Mouse (Mus musculus) embryo, embryonic 11.5 days (tissue): ENCODE results near the gene Myo19.

Experiments used
- DNase-seq: peaks from one replicate; pipeline ENCODE4 v3.0.0-alpha.2; 2012; ENCODE audit warnings: low read depth, low spot score

Gene Myo19

DNA sequence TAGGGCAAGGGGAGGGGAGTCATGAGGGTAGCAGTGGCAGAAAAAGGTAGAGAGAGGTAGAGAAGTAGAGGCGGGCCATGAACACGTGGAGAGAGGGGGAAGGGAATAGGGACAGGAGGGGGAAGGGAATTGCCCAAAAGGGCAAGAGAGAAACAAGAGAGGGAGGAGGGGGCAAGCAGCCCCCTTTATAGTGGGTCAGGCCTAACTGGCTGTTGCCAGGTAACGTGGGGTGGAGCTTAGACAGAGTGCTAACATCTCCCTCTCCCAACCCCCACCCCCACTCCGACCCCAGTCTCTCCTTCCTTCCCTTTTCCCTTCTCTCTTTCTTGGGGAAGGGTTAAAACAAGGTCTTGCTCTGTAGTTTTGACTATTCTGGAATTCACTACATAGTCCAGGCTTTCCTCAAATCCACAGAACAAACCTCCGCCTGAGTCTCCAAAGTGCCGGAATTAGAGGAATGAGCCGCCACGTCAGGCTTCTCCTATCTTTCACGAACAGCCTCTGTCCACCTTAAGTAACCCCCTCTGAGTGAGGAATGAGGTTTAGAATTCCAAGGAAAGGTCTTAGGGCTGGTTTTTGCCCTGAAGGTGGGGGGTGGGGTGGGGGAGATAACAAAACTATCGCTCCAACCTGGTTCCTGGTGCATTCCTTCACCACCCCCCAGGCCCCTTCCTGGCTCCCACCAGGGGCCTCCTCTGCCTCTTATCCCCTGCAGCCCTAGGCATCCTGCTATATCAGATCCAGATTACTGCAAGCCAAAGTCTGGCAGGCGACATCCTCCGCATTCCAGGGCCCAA is 64.9 kb downstream of the Myo19 start:
- DNase-seq: no peak

- DNase-seq: no peak
These were observed 65.9 kb downstream of the Myo19 start for GRCm38 (mm10) chr11:84945841-84946240.

- no peak for DNase-seq
These were observed 67.3 kb downstream of the Myo19 start for GRCm38 (mm10) chr11:84947206-84947605.

DNA sequence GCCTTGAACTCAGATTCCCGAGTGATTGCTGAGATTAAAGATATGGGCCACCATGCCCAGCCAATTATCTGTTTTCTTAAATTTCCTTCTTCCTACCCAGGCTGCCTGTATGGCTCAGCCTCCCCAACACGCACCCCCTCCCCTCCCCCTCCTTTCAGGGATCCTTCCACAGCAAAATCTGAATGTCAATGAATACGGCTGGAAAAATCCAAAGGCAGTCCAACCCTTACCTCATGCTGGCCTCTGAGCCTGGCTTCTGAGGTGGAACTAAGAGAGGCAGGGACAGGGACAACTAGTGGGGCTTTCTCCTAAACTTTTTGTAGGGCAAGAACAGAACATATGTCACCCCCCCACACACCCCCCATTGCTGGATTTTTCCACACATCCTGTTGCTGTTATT is 68.2 kb downstream of the Myo19 start:
- DNase-seq: no peak

DNA sequence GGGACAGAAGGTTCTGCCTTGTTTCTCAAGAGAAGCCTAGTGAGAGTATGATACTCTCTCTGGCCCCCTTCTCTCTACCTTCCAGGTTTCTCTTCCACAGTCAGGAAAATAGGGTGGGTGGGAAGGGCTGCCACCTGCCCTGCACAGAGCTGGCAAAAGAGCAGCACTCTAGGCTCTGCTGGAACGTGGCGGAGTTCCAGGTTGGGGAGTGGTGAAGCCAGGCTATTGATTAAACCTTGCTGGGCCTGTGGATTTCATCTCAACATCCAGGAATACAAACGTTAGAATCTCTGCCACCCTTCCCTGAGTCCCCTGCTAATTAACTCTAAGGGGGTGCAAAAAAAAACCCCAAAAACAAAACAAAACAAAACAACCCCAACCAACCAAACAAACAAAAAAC is 68.6 kb downstream of the Myo19 start:
- no peak for DNase-seq

DNA sequence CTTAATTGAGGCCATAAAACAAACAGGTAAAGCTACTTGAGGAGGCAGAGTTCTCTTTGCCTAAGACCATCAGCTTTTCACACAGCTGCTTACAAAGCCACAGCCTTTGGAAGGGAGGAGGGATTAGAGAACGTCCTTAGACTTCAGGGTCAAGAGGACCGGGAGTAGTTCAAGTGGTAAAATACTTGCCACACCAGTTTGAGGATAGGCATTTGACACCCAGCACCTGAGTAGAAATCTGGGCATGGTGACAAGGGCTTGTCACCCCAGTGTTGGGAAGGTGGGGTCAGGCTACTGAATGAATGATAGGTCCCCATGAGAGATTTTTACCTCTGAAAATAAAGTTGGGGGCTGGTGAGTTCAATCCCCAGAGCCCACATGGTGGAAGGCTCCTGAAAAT is 72.7 kb downstream of the Myo19 start:
- DNase-seq: no peak

GRCm38 (mm10) chr11:84956400-84956799 is 76.5 kb downstream of the Myo19 start:
- no peak for DNase-seq

GRCm38 (mm10) chr11:84957171-84957570 is 77.2 kb downstream of the Myo19 start:
- DNase-seq: no peak

GRCm38 (mm10) chr11:84957591-84958270 is 77.8 kb downstream of the Myo19 start, which contains the start of gene Car4:
Gene Car4, plus strand, starts transcription at chr11:84957786.
- no peak for DNase-seq

DNA sequence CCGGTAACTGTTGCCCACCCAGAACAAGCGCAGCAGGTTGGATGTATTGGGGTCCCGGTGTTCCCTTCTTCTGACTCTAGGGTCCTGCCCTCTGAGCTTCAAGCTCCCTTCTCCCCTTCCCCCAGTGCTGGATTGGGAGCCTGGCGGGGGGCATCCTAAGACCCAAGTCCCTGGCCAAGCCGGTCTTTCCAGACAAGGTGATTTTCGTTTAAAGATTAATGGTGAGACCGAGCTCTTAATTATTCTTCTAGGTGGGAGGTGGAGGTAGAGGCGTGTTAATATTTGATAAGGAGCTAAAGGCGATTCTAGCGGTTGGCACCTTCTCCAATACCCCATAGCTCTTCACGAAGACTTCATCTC is 78.3 kb downstream of the Myo19 start:
- DNase-seq: no peak

DNA sequence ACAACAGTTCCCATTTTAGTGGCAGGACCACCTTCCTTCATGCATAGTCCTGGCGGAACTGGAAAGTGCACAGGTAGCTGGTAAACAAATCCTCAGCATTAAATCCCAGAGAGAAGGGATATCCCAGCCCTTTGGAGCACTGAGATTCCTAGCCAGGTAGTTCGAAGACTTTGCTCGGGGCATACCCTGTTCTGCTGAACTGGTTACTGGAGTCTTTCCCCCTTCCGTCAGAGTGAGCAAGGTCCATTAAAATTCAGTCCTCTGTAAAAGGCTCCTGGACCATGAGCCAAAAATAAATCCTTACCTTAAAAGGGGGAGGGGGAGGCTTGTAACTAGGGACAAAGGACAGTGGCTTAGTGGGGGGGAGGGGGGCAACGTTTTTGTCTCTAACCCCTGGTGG is 79.2 kb downstream of the Myo19 start:
- no peak for DNase-seq

- DNase-seq: no peak
These were observed 79.8 kb downstream of the Myo19 start for GRCm38 (mm10) chr11:84959701-84960181.

DNA sequence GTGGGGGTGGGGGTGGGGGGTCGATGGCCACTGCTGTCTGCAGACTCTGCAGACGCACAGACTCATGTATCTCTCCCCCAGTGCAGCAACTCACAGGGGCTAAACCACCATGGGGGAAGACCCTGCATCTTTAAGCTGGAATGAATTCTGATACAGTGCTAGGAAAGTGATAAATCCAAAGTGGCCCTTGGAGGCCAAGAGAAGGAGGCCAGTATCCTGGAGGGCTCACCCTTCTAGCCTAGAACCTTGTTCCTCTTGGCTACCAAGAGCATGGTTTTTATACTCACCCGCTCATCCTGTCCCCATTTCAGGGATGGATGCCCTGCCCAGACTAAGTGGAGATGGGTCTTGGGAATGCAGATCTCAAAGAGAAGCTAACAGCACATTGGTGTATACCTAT is 80.3 kb downstream of the Myo19 start:
- no peak for DNase-seq

DNA sequence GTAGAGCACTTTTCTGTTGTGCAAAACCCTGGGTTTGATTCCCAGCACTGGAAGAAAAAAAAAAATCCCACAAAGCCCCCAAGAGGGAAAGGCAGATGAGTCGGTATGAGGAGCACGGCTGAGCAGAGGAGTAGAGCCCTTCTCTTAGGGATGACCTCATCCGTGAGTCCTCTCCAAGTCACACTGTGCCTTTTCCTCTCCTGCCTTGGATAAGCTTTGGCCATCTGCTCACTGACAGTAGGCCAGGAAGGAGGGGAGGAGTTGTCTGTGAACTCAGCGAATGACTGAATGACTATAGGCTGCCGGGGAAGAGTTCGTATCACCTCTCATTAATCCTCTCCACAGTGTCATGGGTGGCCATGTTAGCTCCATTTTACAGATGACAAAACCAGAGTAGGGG is 80.8 kb downstream of the Myo19 start:
- DNase-seq: no peak
